Mouse (Mus musculus) cerebellum, postnatal 14 days (tissue): ENCODE measurements around the gene Ddx23.

ENCODE experiments used
- DNase-seq, 2 experiments: peaks; one replicate each; pipeline ENCODE4 v3.0.0; 2021; ENCODE audit warnings: mixed read lengths in 2 of 2

Gene Ddx23

DNA sequence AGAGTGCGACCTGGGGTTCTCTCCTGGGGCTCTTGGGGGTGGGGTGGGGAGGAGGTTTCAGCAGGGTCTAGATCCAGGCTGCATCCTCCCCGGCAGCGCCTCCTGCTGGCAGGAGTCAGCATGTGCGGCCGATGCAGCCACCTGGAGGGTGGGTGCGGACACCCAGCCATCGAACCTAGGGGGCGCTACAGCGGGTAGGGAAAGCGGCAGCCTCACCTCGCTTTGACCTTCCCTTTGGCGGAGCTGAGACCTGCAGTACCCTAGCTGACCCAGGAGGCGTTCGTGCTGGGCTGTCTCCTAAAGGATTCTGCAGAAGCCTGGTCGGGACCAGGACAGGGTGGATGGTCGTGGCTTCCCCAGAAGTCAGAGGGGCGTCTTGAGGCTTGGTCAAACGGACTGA, 31.2 kb downstream of the Ddx23 start:
- peak; percentile 78 to 96 for DNase-seq

DNA sequence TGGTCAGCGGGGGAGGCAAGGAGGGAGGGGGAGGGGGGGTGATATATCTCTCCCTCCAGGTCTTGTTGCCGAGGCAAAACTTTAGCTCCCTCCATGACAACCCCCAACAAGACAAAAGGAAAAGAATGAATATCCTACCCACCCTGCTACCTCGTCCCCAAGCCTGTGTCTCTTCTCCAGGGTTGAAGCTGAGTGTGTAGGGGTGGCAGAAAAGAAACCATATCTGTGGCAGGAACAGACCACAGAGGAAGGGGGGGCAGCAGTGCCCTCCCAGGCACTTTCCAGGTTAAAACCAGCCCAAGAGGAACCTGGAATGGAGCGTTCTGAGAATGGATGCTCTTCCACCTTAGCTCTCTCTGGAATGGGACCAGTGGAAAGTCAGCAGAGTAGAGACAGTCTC, 32.2 kb downstream of the Ddx23 start, which contains the start of gene Cacnb3:
Cacnb3 (plus strand) TSS at position 301 of the 400 bp plus-strand sequence.
- peak in 1 of 2 experiments; percentile 1 for DNase-seq

DNA sequence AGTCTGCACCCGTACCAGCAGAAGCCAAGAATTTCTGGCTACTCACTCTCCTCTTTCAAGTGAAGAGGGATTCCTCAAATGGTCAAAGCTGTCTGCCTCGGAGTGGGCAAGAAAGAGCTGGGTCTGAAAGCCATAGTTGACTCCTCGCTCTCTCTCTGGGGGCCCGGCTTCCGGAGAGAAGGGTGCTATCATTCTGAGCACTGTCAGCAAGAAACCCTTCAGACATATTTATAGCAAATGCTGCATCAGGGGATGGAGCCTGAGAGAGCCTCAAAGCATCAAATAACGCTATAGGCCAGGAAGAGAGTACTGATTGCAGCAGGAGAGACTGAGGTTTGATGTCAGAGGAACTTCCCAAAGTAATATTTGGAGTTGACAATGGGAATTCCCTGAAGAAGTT, 33.2 kb downstream of the Ddx23 start:
- peak in 1 of 2 experiments; percentile 3 for DNase-seq

DNA sequence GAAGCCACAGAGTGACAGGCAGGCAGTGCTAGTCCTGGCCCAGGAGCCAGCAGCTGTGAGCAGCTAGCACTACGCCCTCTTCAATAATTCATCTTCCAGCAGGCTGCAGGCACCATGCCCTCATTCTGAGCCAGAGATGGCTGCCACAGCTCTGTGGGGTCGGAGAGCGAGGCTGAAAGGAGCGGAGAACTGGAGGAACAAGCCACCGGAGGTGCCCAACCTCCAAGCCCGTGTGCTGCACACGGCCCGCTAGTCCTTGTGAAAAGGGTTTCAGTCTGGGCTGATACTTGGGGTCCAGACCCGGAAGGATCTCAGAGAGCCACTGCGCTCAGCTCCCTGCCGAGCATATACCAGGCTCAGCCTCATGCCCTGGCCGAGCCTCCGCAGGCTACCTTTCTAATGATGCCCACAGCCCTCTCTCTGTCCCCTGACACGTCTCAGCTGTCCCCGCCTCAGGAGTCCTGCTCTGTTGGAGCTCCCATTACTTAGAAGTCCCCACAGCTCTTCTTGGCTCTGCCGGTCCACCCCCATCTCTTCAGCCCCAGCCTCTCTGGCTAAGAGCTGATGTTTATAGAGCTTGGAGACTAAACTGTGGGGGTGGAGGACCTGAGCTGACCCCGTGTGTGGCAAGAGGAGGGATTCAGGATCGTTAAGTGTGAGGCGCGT, 34.0 kb downstream of the Ddx23 start:
- DNase-seq, result peak; percentile 43 to 61

DNA sequence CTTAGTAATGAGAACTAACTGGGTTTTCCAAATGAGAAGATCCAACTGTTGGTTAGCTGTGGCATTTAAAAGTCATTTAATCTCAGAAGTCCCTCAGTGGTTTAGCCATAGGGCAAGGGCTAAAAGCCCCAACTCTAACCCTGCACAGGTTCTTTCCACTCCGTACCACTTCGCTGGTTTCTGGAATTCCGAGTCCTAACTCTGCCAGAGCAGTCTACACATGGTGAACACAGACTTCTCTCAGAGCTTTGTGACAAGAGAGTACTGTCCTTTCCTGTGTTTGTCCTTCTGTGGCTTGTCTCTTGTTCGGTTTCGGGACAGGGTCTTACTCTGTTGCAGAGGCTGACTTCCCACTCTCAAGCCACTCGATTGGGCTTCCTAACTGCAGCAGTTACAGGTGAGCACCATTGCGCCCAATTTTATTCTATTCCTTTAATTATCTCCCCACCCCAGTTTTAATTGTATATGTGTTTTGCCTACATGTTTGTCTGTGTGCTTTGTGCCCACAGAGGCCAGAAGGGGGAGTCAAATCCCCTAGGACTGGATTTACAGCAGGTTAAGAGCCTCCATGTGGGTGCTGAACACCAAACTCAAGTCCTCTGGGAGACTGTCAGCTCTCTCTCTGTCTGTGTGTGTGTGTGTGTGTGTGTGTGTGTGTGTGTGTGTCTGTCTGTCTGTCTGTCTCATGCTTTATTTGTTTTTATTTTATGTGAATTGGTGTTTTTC, 36.0 kb downstream of the Ddx23 start:
- DNase-seq, result no peak

DNA sequence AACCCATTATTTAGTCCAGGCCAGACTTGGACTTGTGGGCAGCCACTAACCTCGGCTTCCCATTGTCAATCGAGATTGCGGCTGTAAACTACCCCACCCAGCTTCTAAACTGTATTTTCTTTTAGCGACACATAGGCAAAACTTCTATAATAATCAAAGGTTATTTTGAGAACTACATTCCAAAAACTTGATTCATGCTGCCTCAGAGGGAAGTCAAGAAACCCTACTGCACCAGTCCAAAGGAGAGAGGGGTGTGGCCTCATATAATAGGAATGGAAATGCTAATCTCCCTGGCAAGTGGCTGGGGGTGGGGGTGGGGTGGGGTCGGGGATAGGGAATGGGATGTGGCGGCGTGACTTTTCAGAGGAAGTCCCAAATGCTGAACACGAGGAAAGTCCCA, 36.6 kb downstream of the Ddx23 start:
- no peak for DNase-seq

DNA sequence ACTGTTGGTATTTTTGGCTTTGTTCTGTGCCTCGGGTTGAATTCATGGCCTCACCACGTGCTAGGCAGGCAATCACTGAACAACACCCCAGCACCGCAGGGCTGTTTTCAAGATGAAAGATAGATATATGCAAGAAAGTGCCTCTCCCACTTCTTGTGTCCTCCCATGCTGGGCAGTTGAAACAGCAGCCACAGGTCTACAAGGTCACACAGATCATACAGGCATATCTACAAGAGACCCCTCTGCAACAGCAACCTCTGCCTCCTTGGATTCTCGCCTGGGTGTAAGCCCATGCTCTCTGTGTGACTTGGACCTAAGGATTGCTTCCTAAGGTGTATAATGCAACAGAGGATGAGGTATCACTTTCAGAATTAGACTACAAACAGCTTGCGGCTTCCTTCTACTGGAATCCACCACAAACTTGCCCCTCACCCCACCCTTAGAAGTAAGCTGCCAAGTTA, 39.3 kb downstream of the Ddx23 start:
- no peak for DNase-seq

DNA sequence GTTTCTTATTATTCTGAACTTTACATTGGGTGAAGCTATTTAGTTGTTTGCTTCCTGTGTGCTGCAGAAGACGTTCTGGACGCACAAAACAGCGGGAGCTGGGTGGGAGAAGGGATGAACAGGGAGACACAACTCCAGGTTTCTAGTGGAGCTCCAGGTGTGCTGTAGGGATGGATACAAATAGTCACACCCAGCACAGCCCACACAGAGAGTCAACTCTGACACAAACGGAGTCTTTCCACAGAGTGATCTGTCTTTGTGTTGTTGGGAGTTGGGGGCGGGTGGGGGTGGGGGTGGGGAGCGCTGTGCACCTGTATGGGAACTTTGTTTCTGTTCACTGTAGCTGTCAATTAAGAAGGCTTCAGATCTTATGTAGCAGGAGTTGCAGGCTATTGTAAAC, 40.0 kb downstream of the Ddx23 start:
- DNase-seq, result no peak

DNA sequence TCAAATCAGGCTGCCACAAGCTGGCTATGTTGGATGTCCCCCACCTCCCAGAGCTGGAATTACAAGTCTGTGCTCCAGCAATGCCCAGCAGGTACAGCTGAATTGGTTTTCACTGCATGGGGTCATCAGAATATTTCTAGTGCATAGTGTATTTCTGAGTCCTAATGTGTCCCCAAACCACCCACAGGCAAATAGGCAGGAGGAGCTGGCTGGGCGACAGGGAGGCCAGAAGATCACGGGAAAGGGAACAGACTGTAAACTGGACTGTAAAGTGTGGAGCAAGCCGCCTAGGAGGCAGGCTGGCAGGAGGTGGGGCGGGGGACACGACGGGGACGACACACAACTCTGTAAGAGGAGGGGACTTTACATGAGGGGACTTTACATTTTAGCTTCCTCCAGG, 40.5 kb downstream of the Ddx23 start:
- no peak for DNase-seq

DNA sequence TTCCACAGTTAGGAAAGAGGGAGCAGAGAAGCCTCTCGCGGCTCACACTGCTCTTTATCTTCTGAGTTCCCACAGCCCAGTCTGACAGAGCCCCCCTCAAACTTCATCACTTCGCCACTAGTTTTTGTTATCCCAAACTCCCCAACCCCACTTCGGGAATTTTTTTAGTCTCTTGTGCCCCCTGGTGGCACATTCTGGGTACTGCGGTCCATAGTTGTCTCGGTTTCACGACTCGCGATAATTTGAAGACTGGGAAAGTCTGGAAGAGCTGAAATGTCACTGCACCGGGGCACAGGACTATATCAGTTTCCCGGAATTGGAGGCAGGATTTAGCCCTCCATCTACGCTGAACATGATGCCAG, 45.5 kb downstream of the Ddx23 start:
- peak; percentile 87 to 89 for DNase-seq

DNA sequence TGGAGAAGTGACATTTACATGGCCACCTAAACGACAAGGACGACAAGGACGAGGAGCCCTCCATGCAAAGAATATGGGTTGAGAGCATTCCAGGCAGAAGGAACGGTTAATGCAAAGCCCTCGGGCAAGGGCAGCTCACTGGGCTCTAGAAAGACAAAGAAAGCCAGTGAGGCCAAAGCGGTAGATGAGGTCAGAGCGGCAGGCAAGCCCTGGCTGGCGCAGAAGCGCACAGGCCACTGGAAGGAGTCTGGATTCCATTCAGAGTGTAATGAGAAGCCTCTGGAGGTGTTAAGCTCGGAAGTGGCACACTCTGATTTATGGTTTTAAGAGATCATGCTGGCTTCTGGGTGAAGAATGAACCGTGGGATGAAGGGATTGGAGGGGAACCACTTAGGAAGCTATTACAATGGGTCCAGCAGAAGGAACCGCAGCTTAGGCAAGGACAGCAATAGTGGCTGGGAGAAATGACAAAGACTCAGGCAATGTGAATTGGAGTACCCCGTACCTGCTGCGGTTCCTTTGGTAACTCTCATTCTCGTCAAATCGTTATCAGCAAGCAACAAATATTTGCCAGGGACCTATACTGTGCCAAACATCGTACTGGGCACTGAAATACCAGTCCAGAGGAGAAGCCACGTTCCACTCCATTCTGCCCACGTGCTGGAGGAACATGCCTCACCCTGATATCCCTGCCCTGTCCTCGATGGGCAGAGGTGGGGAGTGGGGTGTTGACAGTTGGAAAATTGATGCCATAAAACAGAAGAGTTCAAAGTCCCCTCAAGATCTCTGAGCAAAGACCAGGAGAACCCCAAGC, 46.1 kb downstream of the Ddx23 start:
- DNase-seq, result no peak

DNA sequence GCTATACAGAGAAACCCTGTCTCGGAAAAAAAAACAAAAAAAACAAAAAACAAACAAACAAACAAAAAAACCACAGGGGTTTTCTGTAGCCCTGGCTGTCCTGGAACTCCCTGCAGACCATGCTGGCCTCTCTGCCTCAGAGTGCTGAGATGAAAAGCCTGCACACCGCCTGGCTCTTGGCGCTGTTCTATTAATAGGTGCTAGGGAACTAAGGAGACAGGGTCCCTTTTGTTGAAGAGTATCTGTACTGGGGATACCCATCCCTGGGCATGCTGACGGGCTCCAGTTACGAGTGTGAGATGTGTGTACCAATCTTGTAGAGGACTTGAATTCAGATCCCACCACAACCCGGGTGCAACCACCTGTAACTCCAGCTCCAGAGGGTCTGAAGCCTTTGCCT, 46.9 kb downstream of the Ddx23 start:
- no peak for DNase-seq

DNA sequence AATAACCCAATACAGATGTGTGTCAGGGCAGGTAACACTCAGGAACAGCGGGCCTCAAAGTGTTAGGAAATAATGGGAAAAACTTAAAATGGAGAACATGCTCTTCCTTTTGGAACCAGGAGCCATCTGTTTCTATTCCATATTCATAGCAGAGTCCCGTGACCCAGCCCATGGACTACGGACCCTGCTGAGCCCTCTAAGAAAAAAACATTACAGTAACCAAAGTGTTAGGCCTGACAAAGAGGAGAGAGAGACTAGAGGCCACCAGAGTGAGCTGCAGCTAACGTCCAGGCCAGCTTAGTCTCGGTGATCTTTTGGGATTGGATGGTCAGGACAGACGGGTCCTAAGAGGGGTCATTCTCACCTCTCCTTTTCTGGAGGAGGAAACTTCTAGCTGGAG, 47.7 kb downstream of the Ddx23 start:
- DNase-seq, result no peak

DNA sequence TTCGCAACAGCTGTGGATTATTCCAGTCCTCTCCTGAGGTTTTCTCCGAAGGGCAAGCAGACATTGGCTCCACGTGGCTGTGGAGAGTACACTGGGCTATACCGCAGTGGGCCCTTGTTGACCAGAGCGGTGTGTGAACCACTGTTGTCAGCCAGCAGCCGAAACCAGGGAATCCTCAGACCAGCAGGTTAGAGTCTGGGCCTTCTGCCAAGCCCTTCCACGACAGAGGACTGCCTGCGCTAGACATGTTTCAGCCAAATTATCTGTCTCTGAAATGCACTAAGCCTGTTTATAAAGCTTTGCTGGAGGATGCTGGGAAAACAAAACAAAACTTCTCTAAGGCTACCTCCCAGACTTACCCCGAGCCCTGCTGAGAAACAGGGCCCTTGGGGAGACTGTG, 48.1 kb downstream of the Ddx23 start:
- peak; percentile 84 to 88 for DNase-seq

DNA sequence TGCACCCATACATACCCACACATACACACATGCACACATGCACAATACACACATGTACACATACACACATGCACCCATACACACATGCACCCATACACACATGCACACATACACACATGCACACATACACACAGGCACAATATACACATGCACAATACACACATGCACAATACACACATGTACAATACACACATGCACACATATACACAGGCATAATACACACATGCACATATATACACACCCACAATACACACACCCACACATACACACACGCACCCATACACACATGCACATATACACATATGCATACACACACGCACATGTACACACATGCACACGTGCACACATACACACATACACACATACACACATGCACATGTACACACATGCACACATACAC, 50.5 kb downstream of the Ddx23 start:
- DNase-seq, result no peak

DNA sequence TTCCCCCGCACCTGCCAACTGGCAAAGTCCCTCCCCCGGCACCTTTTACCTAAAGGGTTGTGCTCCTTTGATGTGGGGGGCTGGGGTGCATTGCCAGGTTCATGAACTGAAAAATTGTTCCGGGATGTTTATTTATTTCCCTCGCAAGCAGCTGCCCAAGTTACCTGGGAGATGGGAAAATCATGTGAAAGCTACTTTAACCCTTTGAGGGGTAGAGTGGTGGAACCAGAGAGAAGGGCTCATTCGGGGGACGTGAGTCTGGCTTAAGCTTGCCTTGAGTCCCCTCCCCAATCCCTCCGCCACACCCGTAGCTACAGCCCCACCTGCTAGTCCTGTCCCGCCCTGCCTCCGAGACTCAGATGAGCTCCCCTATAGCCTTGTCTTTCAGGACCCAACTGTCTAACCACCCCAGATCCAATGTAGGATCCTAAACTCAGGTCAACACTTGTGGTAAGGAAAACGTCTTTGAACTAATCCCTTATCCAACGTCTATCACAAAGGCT, 52.5 kb downstream of the Ddx23 start:
- peak in 1 of 2 experiments; percentile 25 for DNase-seq

DNA sequence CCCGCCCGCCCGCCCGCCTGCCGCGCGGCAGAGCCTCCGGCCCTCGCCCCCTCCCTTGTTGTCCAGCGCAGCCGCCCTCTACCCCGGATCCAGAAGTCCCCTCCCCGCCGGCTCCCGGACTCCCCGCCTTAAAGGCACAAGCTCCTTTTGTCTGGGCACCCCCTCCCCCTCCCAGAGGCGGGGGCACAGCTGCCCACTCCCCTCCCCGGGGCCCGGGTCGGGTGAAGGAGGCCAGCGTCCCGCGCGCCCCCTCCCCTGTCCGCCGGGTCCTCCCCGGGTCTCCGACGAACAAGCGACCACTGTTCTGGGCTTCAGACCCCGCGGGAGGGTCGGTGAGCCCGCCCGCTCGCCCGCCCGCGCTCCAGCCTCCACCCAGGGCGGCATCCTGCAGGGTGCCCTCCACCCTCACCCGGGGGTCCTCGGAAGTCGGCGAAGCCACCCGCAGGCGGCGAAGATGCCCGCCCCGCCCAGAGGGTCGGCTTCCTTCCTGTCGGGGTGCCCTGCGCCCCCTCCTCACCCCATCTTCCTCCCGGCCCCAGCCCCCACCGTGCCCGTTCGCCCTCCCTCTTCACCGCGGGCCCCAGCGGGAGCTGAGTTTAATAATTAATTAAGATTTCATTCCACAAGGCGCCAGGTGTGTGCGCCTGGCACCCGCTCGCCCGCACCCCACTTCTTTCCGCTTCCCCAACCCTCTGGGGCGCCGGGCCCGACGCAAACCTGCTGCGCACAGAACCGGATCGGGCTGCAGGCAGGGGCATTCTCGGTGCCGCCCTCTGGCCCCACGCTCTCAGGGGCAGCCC, 53.2 kb downstream of the Ddx23 start, which contains the start of gene Adcy6:
Adcy6 (minus strand) TSS at position 746 of the 800 bp plus-strand sequence.
- DNase-seq, result peak; percentile 81 to 85

DNA sequence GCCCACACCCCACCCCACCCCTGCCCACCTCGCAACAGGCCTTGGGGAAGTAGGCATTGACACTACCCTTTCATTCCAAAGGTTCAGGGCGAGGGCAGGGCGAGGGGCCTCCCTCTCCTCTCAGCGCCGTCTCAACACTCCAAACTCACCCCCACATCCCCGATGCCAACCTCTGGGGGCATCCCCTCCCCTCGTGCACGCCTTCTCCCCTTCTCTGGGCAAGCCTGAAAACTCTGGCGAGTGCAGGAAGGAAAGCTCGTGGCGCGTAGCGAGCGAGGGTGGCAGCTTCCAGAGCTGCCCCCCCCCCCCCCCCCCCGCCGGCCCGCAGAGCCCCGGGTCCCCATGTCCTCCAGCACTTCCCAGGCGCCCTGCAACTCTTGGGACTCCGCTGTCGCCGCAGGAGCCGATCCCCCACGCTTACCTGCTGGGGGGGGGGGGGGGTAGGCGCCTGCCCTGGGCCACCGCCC, 53.9 kb downstream of the Ddx23 start:
- DNase-seq, result peak; percentile 33

DNA sequence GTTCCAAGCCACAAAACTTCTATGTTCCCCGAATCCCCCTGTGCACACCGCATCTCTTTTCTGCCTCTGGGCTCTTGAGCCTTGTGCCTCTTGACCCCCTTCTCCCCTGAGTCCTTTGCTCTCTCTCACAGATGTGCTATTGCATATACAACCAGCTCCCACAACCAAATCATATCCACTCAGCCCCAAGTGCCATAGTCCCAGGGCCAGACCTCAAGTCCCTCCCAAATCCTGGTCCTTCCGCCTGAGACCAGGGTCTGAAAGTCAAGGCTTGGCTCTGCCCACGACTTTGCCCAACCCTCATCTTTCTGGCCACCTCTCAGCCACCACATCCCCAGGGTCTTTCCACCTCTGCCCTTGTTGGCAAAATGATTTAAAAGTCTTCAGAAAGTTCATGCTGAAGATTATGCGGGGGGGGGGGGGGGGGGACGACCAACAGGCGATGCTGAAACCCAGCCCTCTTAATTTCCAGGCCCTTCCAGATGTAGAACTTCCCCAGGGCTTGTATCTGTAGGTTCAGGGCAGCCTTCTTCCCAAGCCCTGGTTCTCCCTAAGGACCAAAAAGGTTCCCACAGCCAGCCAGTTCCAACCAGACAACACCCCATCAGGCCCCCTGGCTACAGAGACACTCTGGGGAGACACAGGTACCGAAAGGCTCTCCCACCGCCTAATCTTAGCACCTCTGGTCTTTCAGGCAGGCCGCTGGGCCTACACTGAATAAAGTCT, 54.5 kb downstream of the Ddx23 start:
- DNase-seq, result peak in 1 of 2 experiments; percentile 5

DNA sequence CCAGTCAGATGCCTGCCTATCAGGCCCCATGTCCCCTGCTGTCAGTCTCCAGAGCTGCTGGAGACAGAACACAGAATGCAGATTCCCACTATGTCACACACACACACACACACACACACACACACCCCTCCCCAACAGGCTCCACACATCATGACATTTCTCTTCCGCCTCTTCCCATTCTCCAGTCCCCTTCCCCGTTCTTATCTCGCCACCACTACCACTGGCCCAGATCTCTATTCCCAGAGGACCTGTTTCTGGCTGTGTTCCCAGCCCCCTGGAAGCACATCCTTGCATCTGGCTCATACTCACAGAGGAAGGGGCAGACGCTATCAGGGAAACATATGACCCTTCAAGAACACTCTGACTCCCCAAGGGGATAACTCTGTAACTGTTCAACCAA, 55.1 kb downstream of the Ddx23 start:
- DNase-seq, result peak in 1 of 2 experiments; percentile 28

DNA sequence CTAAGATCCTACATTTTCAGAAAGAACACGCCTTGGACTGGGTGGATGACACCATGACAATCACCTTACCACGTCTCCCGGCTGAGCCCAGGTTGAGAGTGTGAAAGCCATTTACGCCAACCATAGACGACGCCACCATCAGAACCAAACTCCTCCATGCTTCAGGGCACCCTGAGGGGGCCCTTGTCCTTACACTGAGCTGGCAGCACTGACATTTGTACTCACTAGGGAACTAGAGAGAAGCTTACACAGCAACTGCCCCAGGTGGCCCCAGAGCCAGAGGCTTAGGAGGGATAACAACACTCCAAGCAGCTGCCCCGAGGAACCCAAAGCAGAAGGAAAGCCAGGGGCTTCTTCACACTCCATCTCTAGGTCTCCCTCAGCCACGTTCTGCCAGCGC, 56.0 kb downstream of the Ddx23 start:
- DNase-seq, result peak in 1 of 2 experiments; percentile 1
